Mouse (Mus musculus) heart, postnatal 0 days (tissue): ENCODE results near the gene Mgat4d. TPM values are rescaled to one million over a fixed set of nuclear protein-coding genes. Genes with fewer than 3 reads are reported as not detected.

ENCODE experiments used
- ATAC-seq: fragments of 200-750 bp; cut with Nextera tagmentation; 2 replicates; pipeline ENCODE4 v1.8.0; 2017; ENCODE audit warnings: low read depth, moderate number of reproducible peaks, moderate library complexity; ENCODE audit not compliant: insufficient read depth
- DNase-seq: peaks from one replicate; pipeline ENCODE4 v3.0.0-alpha.2; 2016; ENCODE audit warnings: low spot score
- H3K27ac ChIP-seq: fragments of 300-500 bp; sonication (generic); 2 replicates; pipeline ENCODE4 v1.5.1; 2014; ENCODE audit warnings: low read depth, mild to moderate bottlenecking
- H3K27me3 ChIP-seq: fragments of 300-500 bp; sonication (generic); 2 replicates; pipeline ENCODE4 v1.6.1; 2014; ENCODE audit warnings: low read length, mixed read lengths; ENCODE audit not compliant: control insufficient read depth, insufficient read depth
- H3K36me3 ChIP-seq: fragments of 300-500 bp; sonication (generic); replicated peaks from 2 replicates; pipeline ENCODE4 v1.6.1; 2014; ENCODE audit warnings: low read length, mixed read lengths; ENCODE audit not compliant: control insufficient read depth, insufficient read depth
- H3K4me1 ChIP-seq: fragments of 300-500 bp; sonication (generic); 2 replicates; pipeline ENCODE4 v1.6.1; 2014; ENCODE audit warnings: antibody characterized with exemption; ENCODE audit not compliant: control insufficient read depth, insufficient read depth
- H3K4me2 ChIP-seq: fragments of 300-500 bp; sonication (generic); 2 replicates; pipeline ENCODE4 v1.6.1; 2014; ENCODE audit warnings: low read depth, mild to moderate bottlenecking, low read length, moderate library complexity
- H3K4me3 ChIP-seq: fragments of 300-500 bp; sonication (generic); 2 replicates; pipeline ENCODE4 v1.5.1; 2014; ENCODE audit warnings: low read depth, low read length
- H3K9ac ChIP-seq: fragments of 300-500 bp; sonication (generic); replicated peaks from 2 replicates; pipeline ENCODE4 v1.6.1; 2014; ENCODE audit warnings: low read depth, low read length, mixed read lengths
- H3K9me3 ChIP-seq: fragments of 300-500 bp; sonication (generic); replicated peaks from 2 replicates; pipeline ENCODE4 v1.6.1; 2016; ENCODE audit warnings: low read length; ENCODE audit not compliant: control insufficient read depth
- CTCF ChIP-seq: IDR thresholded peaks from 2 replicates; pipeline ENCODE4 v1.5.1; 2016; ENCODE audit warnings: antibody characterized with exemption, control low read depth, low read depth
- EP300 ChIP-seq: IDR thresholded peaks from 2 replicates; pipeline ENCODE4 v1.6.1; 2016; ENCODE audit warnings: antibody characterized with exemption, low read depth
- WGBS: fragments of 180-500 bp; shearing (Covaris S2); extraction: QIAGEN DNeasy Blood & Tissue Kit; methylation state at CpG from one replicate; pipeline ENCODE4 v1.1.7; 2014; 5-methylcytosine and 5-hydroxymethylcytosine counted together
- polyA plus RNA-seq: library from polyadenylated mRNA; unstranded; fragments of >200 nt; fragmentation: Nextera tagmentation; extraction: Ambion mirVana; gene quantifications from 2 replicates; pipeline ENCODE4 v1.2.1, GENCODE M21; 2015
- total RNA-seq: library from RNA; depleted of rRNA; stranded (reverse); fragments of >200 nt; gene quantifications from 2 replicates; pipeline ENCODE4 v1.2.3, GENCODE M21; 2014; ENCODE audit warnings: low replicate concordance

Gene Mgat4d
- total and polyA plus RNA-seq, 2 experiments from 2014 or later: not detected

- no peak for TF ChIP-seq EP300
- TF ChIP-seq CTCF: no peak
- Histone ChIP-seq H3K4me2 (no peak overlapping the region), H3K27ac (no peak overlapping the region), H3K9me3 (no peaks in the 10 kb centered on the region), H3K36me3 (no peaks in the 10 kb centered on the region), H3K9ac (no peak overlapping the region), H3K4me1 (no peaks in the 10 kb centered on the region), H3K27me3 (peaks cover 8% of the 10 kb centered on the region; the same call in 1 of the 2 replicates), H3K4me3 (no peak overlapping the region)
- DNase-seq (no peak), ATAC-seq (no peak)
- 77% methylated on average over 11 of the region's 11 CpGs for WGBS
Measured at GRCm38 (mm10) chr8:83418805-83419516, 70.7 kb downstream of the Mgat4d start.

GRCm38 (mm10) chr8:83421354-83421753 lies 73.1 kb downstream of the Mgat4d start:
- no peak overlapping the region for H3K9ac ChIP-seq
- DNase-seq (no peak), ATAC-seq (no peak)
- TF ChIP-seq CTCF: no peak
- peaks cover 27% of the 10 kb centered on the region; the same call in 1 of the 2 replicates for H3K27me3 ChIP-seq
- H3K4me2 ChIP-seq: no peak overlapping the region
- H3K36me3 ChIP-seq: no peaks in the 10 kb centered on the region
- H3K9me3 ChIP-seq: no peaks in the 10 kb centered on the region
- no peak overlapping the region for H3K27ac ChIP-seq
- 95% methylated on average over 1 of the region's 1 CpGs for WGBS
- H3K4me3 ChIP-seq: no peak overlapping the region
- no peaks in the 10 kb centered on the region for H3K4me1 ChIP-seq

- TF ChIP-seq CTCF (no peak), EP300 (no peak)
- no peaks in the 10 kb centered on the region for H3K36me3 ChIP-seq
- no peaks in the 10 kb centered on the region for H3K4me1 ChIP-seq
- no peak for DNase-seq
- peaks cover 30% of the 10 kb centered on the region; the same call in 1 of the 2 replicates for H3K27me3 ChIP-seq
- no peak overlapping the region for H3K27ac ChIP-seq
- no peak overlapping the region for H3K4me2 ChIP-seq
- no peak for ATAC-seq
- 62% methylated on average over 13 of the region's 13 CpGs for WGBS
- H3K4me3 ChIP-seq: no peak overlapping the region
- H3K9me3 ChIP-seq: no peaks in the 10 kb centered on the region
- no peak overlapping the region for H3K9ac ChIP-seq
Measured at GRCm38 (mm10) chr8:83423032-83423825, 75.0 kb downstream of the Mgat4d start.

GRCm38 (mm10) chr8:83425202-83425601 lies 76.9 kb downstream of the Mgat4d start:
- Histone ChIP-seq H3K9me3 (no peaks in the 10 kb centered on the region), H3K27ac (no peak overlapping the region), H3K27me3 (peaks cover 32% of the 10 kb centered on the region), H3K4me3 (no peak overlapping the region), H3K4me2 (no peak overlapping the region), H3K9ac (no peak overlapping the region), H3K36me3 (no peaks in the 10 kb centered on the region), H3K4me1 (no peaks in the 10 kb centered on the region)
- no peak for DNase-seq
- 84% methylated on average over 6 of the region's 6 CpGs for WGBS
- no peak for TF ChIP-seq EP300
- TF ChIP-seq CTCF: no peak
- ATAC-seq: no peak

GRCm38 (mm10) chr8:83426104-83426759 lies 78.0 kb downstream of the Mgat4d start:
- WGBS: 38% methylated on average over 11 of the region's 11 CpGs
- no peak overlapping the region for H3K4me2 ChIP-seq

More at GRCm38 (mm10) chr8:83426104-83426759, 78.0 kb downstream of the Mgat4d start:
- Histone ChIP-seq H3K27ac (no peak overlapping the region), H3K36me3 (no peaks in the 10 kb centered on the region), H3K4me1 (no peaks in the 10 kb centered on the region), H3K9me3 (no peaks in the 10 kb centered on the region), H3K4me3 (no peak overlapping the region), H3K9ac (no peak overlapping the region), H3K27me3 (peaks cover 36% of the 10 kb centered on the region)
- ATAC-seq: no peak
- TF ChIP-seq EP300: no peak
- TF ChIP-seq CTCF: no peak
- no peak for DNase-seq
